Mouse (Mus musculus) T-helper 17 cell (primary cell): Measurements from ENCODE around the gene Smad3.

Source experiments
- in situ Hi-C, 2 experiments: fragments of 300-600 bp; cut with MboI, MseI; formaldehyde crosslinking; loops; 1 replicate in 1 of 2; 2 replicates in 1 of 2; pipeline ENCODE4 v1.15.1; 2025; ENCODE audit warnings: high pct_unique_total_duplicates in 2 of 2

Smad3 gene

DNA sequence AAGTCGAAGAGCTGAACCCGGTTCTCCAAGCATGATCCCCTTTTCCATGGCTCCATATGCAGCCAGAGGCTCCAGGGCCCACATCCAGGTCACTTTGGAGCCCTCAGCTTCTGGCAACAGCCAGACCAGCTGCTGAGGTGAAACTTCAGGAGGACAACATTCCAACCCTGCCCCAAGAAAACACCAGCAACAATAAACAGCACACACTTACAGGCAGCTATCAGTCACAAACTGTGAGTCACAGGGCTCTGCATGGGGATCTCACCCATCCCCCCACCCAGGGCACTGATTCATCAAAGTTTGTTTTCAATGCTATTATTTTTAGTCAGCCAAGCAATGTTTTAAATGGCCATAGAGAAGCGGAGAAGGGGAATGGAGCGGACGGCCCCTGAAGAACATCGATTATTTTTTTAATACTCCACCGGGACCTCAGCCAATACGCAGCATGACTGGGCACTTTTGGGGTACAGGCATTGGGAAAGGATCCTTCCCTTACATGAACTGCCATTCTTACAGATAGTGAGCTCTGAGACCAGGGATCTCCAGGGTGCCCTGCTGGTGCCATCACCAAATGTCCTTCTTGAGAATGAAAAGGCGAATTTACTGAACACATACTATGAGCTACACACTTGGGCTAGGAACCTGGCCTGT lies 10.0 kb downstream of the Smad3 start:
- in situ Hi-C loops: loop anchor here in 1 of 2 experiments (10.0 to 25.0 kb wide), 2 partner anchors 1265 to 1393 kb away; partner anchors contain the start of gene Hacd3

DNA sequence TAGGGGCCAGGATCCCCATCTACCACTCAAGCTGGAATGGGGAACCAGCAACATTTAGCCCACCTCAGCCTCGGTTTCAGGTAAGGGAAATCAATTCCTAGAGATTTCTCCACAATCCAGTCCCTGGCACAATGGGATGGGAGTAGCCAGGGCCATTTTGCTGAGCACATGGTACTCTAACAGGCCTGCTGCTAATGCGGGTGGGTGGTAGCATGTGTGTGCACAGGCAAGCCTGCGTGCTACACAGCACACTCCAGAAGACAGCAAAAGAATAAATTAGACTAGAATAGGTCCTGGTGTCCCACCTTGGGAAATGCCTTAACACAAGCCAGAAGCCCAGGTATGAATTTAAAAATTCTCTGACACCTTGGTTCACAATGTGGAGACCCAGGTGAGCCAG lies 10.8 kb downstream of the Smad3 start:
- in situ Hi-C loops: loop anchor here in 1 of 2 experiments (10.0 to 25.0 kb wide), 2 partner anchors 1265 to 1392 kb away; partner anchors contain the start of gene Hacd3

GRCm38 (mm10) chr9:63745821-63746632 lies 11.8 kb downstream of the Smad3 start:
- in situ Hi-C loops: loop anchor here in 1 of 2 experiments (10.0 to 25.0 kb wide), 2 partner anchors 1266 to 1391 kb away; partner anchors contain the start of gene Hacd3

GRCm38 (mm10) chr9:63744595-63744994 lies 13.2 kb downstream of the Smad3 start:
- in situ Hi-C loops: loop anchor here in 1 of 2 experiments (10.0 to 25.0 kb wide), 2 partner anchors 1268 to 1390 kb away; partner anchors contain the start of gene Hacd3

GRCm38 (mm10) chr9:63743775-63744174 lies 14.0 kb downstream of the Smad3 start:
- in situ Hi-C loops: loop anchor here in 1 of 2 experiments (10.0 to 25.0 kb wide), 2 partner anchors 1269 to 1389 kb away; partner anchors contain the start of gene Hacd3

GRCm38 (mm10) chr9:63742887-63743660 lies 14.7 kb downstream of the Smad3 start:
- in situ Hi-C loops: loop anchor here in 1 of 2 experiments (10.0 to 25.0 kb wide), 2 partner anchors 1269 to 1388 kb away; partner anchors contain the start of gene Hacd3

GRCm38 (mm10) chr9:63742318-63742717 lies 15.5 kb downstream of the Smad3 start:
- in situ Hi-C loops: loop anchor here in 1 of 2 experiments (10.0 to 25.0 kb wide), 2 partner anchors 1270 to 1388 kb away; partner anchors contain the start of gene Hacd3

- in situ Hi-C loops: loop anchor here in 1 of 2 experiments (10.0 to 25.0 kb wide), 2 partner anchors 1271 to 1387 kb away; partner anchors contain the start of gene Hacd3
These were observed 16.0 kb downstream of the Smad3 start for GRCm38 (mm10) chr9:63741792-63742191.

DNA sequence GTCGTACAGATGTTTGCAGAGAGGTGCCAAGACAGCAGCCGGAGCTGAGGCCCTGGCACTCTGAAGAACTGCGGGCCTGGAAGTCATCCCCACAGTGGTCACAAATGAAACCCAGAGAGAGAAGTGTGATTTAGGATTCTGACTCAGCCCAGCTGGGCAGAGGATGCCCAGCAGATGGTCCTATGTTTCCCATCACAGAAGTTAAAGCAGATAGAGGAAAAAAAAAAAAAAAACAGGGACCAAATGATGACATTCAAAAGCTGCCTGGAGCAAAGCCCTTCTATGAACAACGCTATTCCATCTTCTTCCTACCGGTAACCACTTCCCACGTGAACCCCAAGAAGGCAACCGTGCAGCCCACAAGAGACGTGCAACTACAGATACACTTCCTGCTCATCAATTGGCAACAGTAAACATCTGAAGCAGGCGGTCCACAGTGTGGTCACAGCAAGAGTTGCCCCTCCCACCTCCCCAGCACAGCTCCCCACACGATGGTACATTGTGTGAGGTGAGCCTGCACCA lies 17.4 kb downstream of the Smad3 start:
- in situ Hi-C loops: loop anchor here in 1 of 2 experiments (10.0 to 25.0 kb wide), 2 partner anchors 1272 to 1386 kb away; partner anchors contain the start of gene Hacd3

GRCm38 (mm10) chr9:63738830-63739229 lies 19.0 kb downstream of the Smad3 start:
- in situ Hi-C loops: loop anchor here in 1 of 2 experiments (25.0 kb wide), 1 partner anchor 1273 kb away; the partner anchor contains the start of gene Hacd3

GRCm38 (mm10) chr9:63738086-63738701 lies 19.6 kb downstream of the Smad3 start:
- in situ Hi-C loops: loop anchor here in 1 of 2 experiments (25.0 kb wide), 1 partner anchor 1274 kb away; the partner anchor contains the start of gene Hacd3

- in situ Hi-C loops: loop anchor here in 1 of 2 experiments (25.0 kb wide), 1 partner anchor 1275 kb away; the partner anchor contains the start of gene Hacd3
These were observed 20.3 kb downstream of the Smad3 start for GRCm38 (mm10) chr9:63737426-63737931.

- in situ Hi-C loops: loop anchor here in 1 of 2 experiments (25.0 kb wide), 1 partner anchor 1278 kb away; the partner anchor contains the start of gene Hacd3
These were observed 23.5 kb downstream of the Smad3 start for GRCm38 (mm10) chr9:63734261-63734660.

DNA sequence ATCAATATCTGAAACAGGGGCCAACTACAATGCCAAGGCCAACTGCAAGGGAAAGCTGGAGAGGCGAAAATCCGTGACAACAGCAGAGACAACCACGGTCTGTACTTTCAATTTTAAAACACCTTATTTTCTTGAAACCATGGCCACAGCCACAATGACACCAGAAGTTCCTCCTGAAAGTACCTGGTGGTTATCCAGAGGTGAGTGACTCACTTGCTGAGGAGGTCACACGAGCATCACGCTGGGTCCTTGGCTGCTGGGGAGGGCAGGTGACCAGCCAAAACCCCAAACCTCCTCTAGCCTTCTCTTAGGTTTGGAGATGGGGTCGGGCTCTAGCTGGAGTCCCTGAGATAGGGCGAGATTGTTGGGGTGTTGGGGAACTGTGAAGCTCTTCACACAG lies 25.1 kb downstream of the Smad3 start:
- in situ Hi-C loops: loop anchor here in 1 of 2 experiments (25.0 kb wide), 1 partner anchor 1280 kb away; the partner anchor contains the start of gene Hacd3

GRCm38 (mm10) chr9:63731114-63731828 lies 26.5 kb downstream of the Smad3 start:
- in situ Hi-C loops: loop anchor here in 1 of 2 experiments (25.0 kb wide), 1 partner anchor 1281 kb away; the partner anchor contains the start of gene Hacd3

- in situ Hi-C loops: loop anchor here in 1 of 2 experiments (25.0 kb wide), 1 partner anchor 1283 kb away; the partner anchor contains the start of gene Hacd3
These were observed 28.8 kb downstream of the Smad3 start for GRCm38 (mm10) chr9:63728969-63729368.

DNA sequence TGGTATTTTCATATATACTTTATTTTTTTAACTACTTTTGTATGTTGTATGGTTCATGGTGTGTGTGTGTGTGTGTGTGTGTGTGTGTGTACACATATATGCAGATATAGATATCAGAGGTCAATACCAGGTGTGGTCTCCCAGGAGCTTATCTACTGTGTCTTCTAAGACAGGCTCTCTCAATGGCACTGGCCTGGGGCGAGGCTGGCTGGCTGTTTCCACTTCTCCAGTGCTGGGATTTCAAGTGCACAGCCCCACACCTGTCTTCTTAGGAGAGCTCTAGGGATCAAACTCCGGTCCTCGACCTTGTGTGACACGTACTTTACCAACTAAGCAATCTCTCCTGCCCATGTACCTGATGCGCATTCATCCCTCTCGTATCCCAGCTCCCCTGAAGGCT lies 30.7 kb downstream of the Smad3 start:
- in situ Hi-C loops: loop anchor here in 1 of 2 experiments (25.0 kb wide), 1 partner anchor 1285 kb away; the partner anchor contains the start of gene Hacd3
